Mouse (Mus musculus): Measurements from ENCODE around the gene Pou4f2.

The Pou4f2 gene

GRCm38 (mm10) chr8:78436071-78436651, at the start of gene Pou4f2:
TSS of gene Pou4f2 (minus strand) at chr8:78436645.
- no peak for DNase-seq (ENCODE audit: low spot score)

DNA sequence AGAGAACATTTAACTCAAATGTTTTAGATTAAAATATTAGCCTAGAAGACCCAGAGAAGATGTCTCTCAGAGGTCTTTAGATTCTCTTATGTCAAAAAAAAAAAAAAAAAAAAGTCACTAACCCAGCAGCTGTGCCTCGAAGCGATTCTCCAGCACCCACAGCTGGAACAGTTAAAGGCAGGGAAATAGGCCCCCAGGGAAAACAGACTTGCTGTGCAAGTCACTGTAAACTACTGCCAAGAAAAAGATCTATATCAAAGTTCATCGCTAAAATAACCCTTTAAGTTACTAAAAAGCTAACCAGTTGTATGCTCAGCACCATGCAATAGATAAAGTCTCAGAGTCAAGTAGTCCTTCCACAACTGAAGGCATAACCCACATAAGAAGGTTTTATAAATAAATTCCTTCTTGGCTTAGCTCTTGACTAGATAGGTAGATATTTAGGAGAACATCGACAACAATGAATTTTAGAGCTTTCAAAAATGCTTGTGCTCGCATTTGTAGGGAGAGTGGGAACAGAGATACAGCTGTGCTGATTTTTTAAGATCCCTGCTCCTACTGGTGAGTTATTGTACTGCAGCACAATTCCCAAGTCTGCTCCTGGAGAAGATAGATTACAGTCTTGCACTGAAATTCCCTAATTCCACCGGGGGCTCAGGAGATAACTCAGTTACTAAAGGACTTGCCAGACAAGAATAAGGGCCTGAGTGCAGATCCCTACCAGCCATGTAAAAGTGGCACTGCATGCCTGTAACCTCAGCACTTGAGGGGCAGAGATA, 40.8 kb upstream of the Pou4f2 start:
- DNase-seq (ENCODE audit: low spot score), result no peak

- no peak for DNase-seq (ENCODE audit: low spot score)
Observed at GRCm38 (mm10) chr8:78467889-78468288, 31.4 kb upstream of the Pou4f2 start.

DNA sequence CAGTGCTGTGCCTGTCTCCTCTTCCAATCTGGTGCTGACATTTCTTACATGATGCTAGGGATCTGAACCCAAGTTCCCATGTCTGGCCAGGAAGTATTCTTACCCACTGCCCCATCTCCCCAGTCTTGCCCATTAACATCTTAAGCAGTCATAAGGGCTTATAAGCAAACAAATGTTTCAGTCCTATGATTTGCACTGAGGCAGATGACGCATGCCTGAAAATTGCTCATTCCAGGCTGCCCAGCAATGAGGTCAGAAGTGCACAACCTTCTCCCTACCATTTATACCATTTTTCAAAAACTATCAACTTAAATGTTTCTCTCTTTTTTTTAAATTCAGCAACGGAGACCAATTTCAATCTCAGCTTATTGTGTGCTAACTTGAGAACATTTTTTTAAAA, 27.5 kb upstream of the Pou4f2 start:
- no peak for DNase-seq (ENCODE audit: low spot score)

- DNase-seq (ENCODE audit: low spot score), result no peak
Observed at GRCm38 (mm10) chr8:78456441-78456840, 20.0 kb upstream of the Pou4f2 start.

DNA sequence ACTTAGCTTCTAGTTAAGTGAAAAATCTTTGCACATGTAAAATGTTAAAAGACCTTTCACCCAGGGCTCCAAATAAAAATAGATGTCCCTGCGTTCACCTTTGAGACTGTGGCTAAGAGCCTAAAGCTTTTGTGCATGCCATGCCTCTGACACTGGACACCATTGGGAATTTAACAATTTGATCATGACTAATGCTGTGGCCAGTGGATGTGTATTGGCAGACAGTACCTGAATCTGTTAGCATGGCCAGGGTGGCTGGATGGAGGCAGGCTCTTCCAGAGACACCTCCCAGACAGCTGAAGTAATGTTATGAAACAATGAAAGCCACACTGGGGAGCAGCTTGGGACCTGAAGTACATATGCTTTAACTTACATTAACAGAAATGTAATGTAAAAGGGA, 6.3 kb upstream of the Pou4f2 start:
- no peak for DNase-seq (ENCODE audit: low spot score)

GRCm38 (mm10) chr8:78438121-78438520, 1.7 kb upstream of the Pou4f2 start:
- DNase-seq (ENCODE audit: low spot score), result no peak

GRCm38 (mm10) chr8:78437140-78438045, 948 bp upstream of the Pou4f2 start:
- DNase-seq (ENCODE audit: low spot score), result no peak

- no peak for DNase-seq (ENCODE audit: low spot score)
Observed at GRCm38 (mm10) chr8:78436661-78437060, 216 bp upstream of the Pou4f2 start.

DNA sequence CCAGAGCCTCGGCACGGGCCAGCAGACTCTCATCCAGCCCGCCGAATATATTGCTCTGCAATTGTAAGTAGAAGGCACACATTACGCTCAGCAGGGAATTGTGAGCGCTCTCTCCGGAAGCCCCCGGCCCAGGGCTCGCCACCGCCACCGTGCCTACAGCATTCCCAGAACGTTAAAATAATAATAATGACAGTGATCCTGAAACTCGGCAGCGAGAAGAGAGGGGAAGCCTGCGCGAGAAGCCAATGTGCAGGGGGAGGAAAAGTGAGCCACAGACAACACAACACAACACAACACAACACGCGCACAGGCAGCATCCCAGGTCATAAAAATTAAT, 853 bp downstream of the Pou4f2 start:
- no peak for DNase-seq (ENCODE audit: low spot score)

GRCm38 (mm10) chr8:78434823-78435623, 1.4 kb downstream of the Pou4f2 start:
- no peak for DNase-seq (ENCODE audit: low spot score)

DNA sequence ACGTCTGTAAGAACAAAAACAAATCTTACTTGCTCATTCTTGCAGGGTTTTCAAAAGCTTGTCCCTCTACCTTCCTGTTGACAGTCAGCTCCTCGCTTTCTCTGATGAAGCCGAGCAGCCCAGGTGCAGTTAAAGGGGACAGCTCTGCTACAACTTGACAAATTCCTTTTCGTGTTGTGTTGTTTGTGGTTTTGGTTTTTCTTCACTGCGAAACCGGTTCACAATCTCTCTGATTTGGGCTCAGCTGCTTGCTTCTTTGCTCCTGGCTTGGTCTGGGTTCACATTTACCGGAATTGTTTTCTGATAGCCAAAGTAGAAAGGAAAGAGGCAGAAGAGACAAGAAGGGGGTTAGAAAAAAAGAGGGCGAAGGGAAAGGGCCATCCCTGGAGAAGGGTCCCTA, 2.1 kb downstream of the Pou4f2 start:
- DNase-seq (ENCODE audit: low spot score), result no peak

DNA sequence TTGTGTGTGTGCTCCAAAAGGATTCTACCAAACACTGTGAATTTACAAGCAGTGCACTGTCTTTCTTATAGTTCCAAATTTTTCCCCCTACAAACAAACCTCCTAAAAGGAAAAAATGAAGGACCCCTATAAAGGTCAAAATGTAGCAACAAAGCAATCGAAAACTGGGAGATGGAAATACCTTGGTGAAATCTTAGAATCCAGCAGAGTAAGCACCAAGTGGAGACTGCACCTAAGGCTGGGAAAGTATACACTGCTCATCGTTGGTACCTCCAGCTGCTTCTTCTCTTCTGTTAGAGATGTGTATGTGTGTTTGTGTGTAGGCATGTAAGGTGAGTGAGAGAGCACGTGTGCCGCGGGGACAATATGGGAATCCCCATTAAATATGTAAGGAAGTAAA, 3.1 kb downstream of the Pou4f2 start:
- DNase-seq (ENCODE audit: low spot score), result no peak

- DNase-seq (ENCODE audit: low spot score), result no peak
Observed at GRCm38 (mm10) chr8:78432451-78432850, 4.0 kb downstream of the Pou4f2 start.

- no peak for DNase-seq (ENCODE audit: low spot score)
Observed at GRCm38 (mm10) chr8:78431356-78431755, 5.1 kb downstream of the Pou4f2 start.

DNA sequence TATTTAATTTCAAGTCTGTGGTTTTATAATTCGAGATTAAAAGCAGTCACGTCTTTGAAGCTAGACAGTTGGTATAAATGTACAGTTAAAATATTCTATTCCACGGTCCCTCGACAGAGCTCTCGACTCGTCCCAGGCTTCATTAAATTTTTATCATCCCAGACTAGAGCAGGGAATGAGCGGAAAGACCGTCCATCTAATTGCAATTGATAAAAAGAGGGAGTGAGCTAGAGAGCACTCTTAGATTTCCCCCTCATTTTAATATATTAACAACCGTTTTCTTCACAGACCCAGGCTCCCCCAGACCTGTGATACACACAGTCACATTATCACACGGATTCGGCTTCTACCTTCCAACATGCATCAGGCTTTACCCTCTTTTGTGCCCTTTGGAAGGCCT, 8.3 kb downstream of the Pou4f2 start:
- DNase-seq (ENCODE audit: low spot score), result no peak

- DNase-seq (ENCODE audit: low spot score), result no peak
Observed at GRCm38 (mm10) chr8:78427769-78428130, 8.7 kb downstream of the Pou4f2 start.

GRCm38 (mm10) chr8:78426875-78427768, 9.3 kb downstream of the Pou4f2 start:
- no peak for DNase-seq (ENCODE audit: low spot score)

DNA sequence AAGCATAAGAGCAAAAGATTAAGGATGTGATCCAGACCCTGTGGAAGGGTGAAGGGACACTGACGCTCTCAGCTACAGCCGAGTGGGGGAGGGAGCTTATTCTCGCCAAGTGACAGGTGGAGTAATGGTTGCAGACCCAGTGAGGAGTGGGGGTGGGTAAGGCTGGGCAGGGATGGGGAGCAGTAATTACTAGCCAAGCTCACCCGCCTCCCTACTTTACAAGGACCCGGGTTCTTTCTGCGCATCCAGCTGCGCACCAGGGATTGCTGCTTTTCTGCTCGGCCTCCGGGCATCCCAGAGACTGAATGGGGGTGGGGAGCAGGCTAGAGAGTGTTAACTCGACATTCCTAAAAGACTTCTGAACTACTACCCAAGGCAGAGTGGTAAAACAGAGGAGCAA, 10.0 kb downstream of the Pou4f2 start:
- no peak for DNase-seq (ENCODE audit: low spot score)

DNA sequence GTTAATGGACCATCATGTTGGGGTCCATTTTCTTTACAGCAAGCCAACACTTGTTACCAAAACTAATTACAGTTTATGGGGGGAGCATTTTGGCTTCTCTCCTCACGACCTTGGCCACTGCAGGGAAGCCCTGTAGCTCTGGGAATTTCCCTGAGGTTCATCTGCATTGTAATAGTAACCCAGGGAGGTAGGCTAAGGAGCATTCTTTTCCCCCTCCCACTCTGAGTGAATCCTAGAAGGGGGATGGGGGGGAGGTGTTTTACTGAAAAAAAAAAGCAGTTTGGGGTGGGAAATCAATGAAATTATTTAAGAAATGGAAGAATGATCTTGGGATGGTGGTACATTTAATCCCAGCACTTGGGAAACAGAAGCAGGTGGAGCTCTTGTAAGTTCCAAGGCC, 12.5 kb downstream of the Pou4f2 start:
- DNase-seq (ENCODE audit: low spot score), result no peak

GRCm38 (mm10) chr8:78420101-78420503, 16.3 kb downstream of the Pou4f2 start:
- DNase-seq (ENCODE audit: low spot score), result no peak
